Mouse (Mus musculus) thymus, adult 2 months (tissue): ENCODE data around the gene Gnai2. TPM values are rescaled to one million over a fixed set of nuclear protein-coding genes. Genes with fewer than 3 reads are reported as not detected.

Experiments used
- DNase-seq: peaks from one replicate; pipeline ENCODE4 v3.0.0; 2021
- H3K27ac ChIP-seq: fragments of 200-500 bp; 2 replicates; pipeline ENCODE4 v1.5.1; 2012; ENCODE audit warnings: low read length, control low read depth; ENCODE audit not compliant: control insufficient read depth, insufficient read depth
- H3K27me3 ChIP-seq: fragments of 200-500 bp; 2 replicates; pipeline ENCODE4 v1.6.1; 2012; ENCODE audit warnings: mild to moderate bottlenecking, low read length, moderate library complexity, mixed read lengths; ENCODE audit not compliant: control insufficient read depth, insufficient read depth
- H3K36me3 ChIP-seq: fragments of 200-500 bp; 2 replicates; pipeline ENCODE4 v1.6.1; 2012; ENCODE audit warnings: mild to moderate bottlenecking, low read length, moderate library complexity; ENCODE audit not compliant: control insufficient read depth, insufficient read depth
- H3K4me1 ChIP-seq: fragments of 200-500 bp; replicated peaks from 2 replicates; pipeline ENCODE4 v1.6.1; 2012; ENCODE audit warnings: low read length; ENCODE audit not compliant: control insufficient read depth, insufficient read depth
- H3K4me3 ChIP-seq: fragments of 200-500 bp; 2 replicates; pipeline ENCODE4 v1.5.1; 2012; ENCODE audit warnings: mild to moderate bottlenecking, low read length, control low read depth, moderate library complexity; ENCODE audit not compliant: control insufficient read depth, insufficient read depth
- CTCF ChIP-seq: fragments of 200-500 bp; IDR thresholded peaks from 2 replicates; pipeline ENCODE4 v1.5.1; 2012; ENCODE audit warnings: mild to moderate bottlenecking, control low read depth, low read length, moderate library complexity, borderline replicate concordance; ENCODE audit not compliant: control insufficient read depth, poor library complexity, insufficient read depth; ENCODE audit errors: extremely low read depth
- POLR2A ChIP-seq: fragments of 200-500 bp; IDR thresholded peaks from 2 replicates; pipeline ENCODE4 v1.6.1; 2012; ENCODE audit warnings: mild to moderate bottlenecking, low read length, control low read depth, moderate library complexity; ENCODE audit not compliant: control insufficient read depth, poor library complexity, insufficient read depth; ENCODE audit errors: extremely low read depth
- WGBS: fragments of 180-500 bp; shearing (Covaris S2); methylation state at CpG from one replicate; pipeline ENCODE4 v1.1.7; 2018; 5-methylcytosine and 5-hydroxymethylcytosine counted together
- polyA plus RNA-seq: library from polyadenylated mRNA; depleted of rRNA; stranded (reverse); fragments of >200 nt; gene quantifications from 2 replicates; pipeline ENCODE4 v1.2.3, GENCODE M21; 2012

Gene Gnai2
- polyA plus RNA-seq, 1 experiment, result 1,267 TPM

DNA sequence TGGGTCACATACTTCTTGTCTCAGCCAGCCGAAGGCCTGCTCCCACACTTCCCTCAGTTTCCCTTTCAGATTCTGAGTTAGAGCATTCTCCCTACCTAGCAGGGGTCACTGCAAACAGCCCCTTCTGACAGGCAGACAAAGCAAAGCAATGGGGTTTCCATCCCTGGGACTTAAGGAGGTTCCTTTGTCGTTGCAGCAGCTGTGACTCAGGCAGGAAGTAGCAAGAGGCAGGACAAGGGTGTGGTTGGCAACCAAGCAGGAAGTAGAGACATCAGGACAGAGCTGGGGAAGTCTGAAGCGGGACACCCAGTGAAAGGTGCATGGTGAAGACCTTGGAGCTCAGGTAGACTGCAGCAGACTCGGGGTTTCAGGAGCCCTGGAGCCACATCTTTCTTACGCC lies 10.6 kb downstream of the Gnai2 start:
- Histone ChIP-seq H3K27me3 (no peaks in the 10 kb centered on the region), H3K36me3 (peaks cover 14% of the 10 kb centered on the region)

DNA sequence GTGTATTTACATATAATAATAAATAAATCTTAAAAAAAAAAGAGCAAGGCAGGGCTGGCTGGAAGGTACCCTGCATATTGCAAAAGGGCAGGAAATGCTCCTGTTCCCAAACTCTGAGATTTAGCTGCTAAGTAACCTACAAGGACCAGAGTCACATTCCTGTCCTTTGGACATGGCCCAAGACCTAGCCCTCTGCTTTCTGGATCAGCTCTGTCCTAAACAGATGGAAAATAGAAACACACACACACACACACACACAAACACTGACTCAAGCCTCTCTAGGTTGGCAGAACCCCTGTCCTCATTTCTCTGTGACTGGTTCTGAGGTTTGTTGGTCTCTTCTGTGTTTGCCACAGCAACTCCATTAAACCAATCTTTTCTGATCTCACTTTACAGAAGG lies 14.2 kb downstream of the Gnai2 start:
- Histone ChIP-seq H3K27ac (no peak overlapping the region), H3K4me3 (no peak overlapping the region), H3K36me3 (peaks cover 48% of the 10 kb centered on the region), H3K27me3 (no peaks in the 10 kb centered on the region), H3K4me1 (peaks cover 23% of the 10 kb centered on the region)
- no peak for TF ChIP-seq POLR2A
- no peak for DNase-seq

More for the DNA sequence above, 10.6 kb downstream of the Gnai2 start:
- peak overlapping the region; percentile 86 for H3K27ac ChIP-seq
- peak overlapping the region; percentile 9 for H3K4me3 ChIP-seq
- 22% methylated on average over 5 of the region's 5 CpGs for WGBS
- no peak for TF ChIP-seq POLR2A
- no peak for TF ChIP-seq CTCF
- H3K4me1 ChIP-seq, result peaks cover 59% of the 10 kb centered on the region
- DNase-seq, result peak; percentile 65

DNA sequence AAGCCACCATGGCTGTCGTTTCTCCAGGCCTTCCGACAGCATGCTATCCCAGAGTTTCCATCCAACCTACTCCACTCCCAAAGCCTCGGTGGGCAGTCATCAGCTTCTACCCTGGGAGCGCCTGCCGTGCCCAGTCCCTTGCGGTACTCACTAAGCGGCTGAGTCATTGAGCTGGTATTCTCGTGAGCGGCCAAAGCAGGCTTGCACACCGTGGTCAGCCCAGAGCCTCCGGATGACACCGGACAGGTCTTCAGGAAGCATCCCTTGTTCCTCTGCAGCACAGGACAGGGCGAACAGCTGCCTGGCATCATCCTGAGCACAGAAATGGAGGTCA lies 15.7 kb downstream of the Gnai2 start:
- Histone ChIP-seq H3K36me3 (peaks cover 63% of the 10 kb centered on the region), H3K4me1 (peaks cover 11% of the 10 kb centered on the region), H3K4me3 (no peak overlapping the region), H3K27ac (no peak overlapping the region), H3K27me3 (no peaks in the 10 kb centered on the region)
- no peak for DNase-seq
- no peak for TF ChIP-seq CTCF
- no peak for TF ChIP-seq POLR2A
- WGBS, result 93% methylated on average over 13 of the region's 13 CpGs

DNA sequence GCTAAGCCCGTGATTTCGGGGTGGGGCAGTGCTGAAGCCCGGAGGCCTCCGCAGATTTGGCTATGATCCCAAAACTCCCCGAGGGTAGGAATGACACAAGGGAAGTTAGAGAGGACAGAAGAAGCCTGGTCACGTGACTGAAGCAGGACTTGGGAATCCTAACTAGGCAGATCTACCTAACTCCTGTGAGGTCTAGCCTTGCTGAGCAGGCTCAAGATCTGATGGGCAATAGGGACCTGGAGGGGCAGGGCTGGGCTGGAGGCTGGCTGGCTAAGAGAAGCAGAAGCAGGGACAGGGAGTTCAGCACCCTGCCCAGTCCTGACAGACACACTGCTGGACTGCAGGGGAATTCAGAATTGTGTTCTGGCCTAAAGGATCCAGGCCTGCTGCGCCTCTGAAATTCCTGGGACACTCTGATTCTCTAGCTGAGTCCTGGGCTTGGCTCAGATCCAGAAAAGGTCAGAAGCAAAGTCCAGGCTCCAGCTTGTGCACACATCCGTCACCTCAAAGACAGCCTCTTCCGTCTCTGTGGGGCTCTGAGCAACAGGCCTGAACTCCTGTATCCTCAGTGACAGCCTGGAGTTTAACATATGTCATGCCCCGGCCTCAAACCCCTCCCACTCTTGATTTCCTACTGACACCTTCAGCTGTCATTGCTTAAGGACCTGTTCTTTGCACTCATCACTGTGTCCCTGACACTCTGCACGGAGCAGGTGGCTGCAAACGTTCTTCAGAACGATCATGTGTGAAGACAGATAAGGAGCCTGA lies 16.2 kb downstream of the Gnai2 start:
- H3K27me3 ChIP-seq, result no peaks in the 10 kb centered on the region
- H3K36me3 ChIP-seq, result peaks cover 68% of the 10 kb centered on the region
- WGBS, result 90% methylated on average over 13 of the region's 13 CpGs
- no peak for DNase-seq
- H3K4me1 ChIP-seq, result peaks cover 5% of the 10 kb centered on the region
- no peak overlapping the region for H3K27ac ChIP-seq
- H3K4me3 ChIP-seq, result no peak overlapping the region
- no peak for TF ChIP-seq CTCF
- no peak for TF ChIP-seq POLR2A

DNA sequence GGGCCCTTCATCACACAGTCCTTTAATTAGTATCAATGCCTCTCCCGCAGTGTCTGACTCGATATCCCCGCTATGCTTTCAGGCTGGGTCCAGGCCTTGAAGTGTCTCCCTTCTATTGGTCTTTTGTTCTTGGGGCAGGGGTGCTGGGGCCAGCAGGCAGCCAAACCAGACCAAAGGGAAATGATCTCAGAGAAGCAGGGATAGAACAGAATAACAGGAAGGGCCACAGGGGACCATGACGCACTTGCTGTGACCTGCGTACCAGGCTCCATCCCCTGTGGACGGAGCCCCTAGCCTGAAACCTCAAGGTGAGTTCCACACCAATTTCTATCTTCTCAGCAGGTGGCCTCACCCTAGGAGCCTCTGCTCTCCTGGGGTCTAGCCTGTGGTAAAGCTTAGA lies 17.1 kb downstream of the Gnai2 start:
- TF ChIP-seq POLR2A (no peak), CTCF (no peak)
- no peak for DNase-seq
- Histone ChIP-seq H3K4me3 (no peak overlapping the region), H3K27me3 (no peaks in the 10 kb centered on the region), H3K4me1 (peaks cover 1% of the 10 kb centered on the region; the same call in 1 of the 2 replicates), H3K27ac (no peak overlapping the region), H3K36me3 (peaks cover 71% of the 10 kb centered on the region)
- 97% methylated on average over 6 of the region's 6 CpGs for WGBS

DNA sequence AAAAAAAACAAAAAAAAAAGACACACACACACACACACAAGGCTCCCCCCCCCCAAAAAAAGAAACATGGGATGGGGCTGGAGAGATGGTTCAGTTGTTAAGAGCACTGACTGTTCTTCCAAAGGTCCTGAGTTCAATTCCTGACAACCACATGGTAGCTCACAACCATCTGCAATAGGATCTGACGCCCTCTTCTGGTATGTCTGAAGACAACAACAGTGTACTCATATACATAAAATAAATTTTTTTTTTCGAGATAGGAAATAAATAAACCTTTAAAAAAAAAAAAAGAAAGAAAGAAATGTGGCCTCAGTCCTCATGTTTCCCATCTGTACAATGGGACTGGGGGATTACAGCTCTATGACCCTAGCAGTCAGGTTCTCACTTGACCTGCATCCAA lies 17.7 kb downstream of the Gnai2 start:
- no peak for DNase-seq
- Histone ChIP-seq H3K27ac (no peak overlapping the region), H3K27me3 (no peaks in the 10 kb centered on the region), H3K4me1 (peaks cover 5% of the 10 kb centered on the region; the same call in 1 of the 2 replicates), H3K4me3 (no peak overlapping the region), H3K36me3 (peaks cover 71% of the 10 kb centered on the region)
- WGBS, result 89% methylated on average over 2 of the region's 2 CpGs
- TF ChIP-seq POLR2A (no peak), CTCF (no peak)

DNA sequence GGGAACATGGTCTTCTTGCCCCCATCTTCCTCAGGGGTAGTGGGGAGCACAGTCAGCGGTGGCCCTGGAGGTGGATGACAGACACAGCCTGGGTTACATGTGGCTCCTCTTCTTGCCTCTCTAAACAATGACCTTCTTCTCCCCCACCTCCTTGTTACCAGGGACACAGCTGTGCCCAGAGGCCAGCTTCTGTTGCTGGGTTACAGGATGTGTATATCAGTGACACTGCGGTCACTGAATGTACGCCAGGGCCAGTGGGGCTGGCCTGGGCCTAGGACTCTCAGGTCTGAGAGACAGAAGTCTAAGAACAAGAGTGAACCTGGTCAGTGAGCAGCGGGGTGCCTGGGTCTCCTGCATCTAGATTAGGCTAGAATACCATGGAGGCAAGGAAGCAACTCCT lies 20.1 kb downstream of the Gnai2 start:
- Histone ChIP-seq H3K36me3 (peaks cover 62% of the 10 kb centered on the region), H3K27ac (no peak overlapping the region)
- WGBS, result 97% methylated on average over 4 of the region's 4 CpGs

More for the DNA sequence above, 20.1 kb downstream of the Gnai2 start:
- no peak overlapping the region for H3K4me3 ChIP-seq
- H3K27me3 ChIP-seq, result no peaks in the 10 kb centered on the region
- DNase-seq, result no peak
- no peak for TF ChIP-seq POLR2A
- no peak for TF ChIP-seq CTCF
- H3K4me1 ChIP-seq, result peaks cover 19% of the 10 kb centered on the region
